Mouse (Mus musculus): ENCODE measurements around the gene Kctd11.

DNA sequence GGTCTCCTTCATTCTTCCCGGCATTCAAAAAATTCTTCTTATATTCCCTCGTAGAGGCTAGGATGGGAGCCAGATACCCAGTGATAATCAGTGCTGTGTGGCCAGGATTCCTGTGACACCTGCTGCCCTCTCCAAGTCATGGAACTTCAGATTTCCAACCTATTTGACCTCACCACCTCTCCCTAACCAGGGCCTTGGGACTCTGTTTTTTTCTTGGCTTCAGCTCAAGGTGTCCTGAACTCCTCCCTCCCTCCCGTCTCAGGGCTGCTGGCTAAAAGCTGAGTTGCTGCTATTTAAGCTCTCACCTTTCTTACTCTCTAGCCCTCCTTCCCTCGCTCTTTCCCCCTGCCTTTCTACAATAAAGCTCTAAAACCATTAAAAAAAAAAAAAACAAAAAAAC lies 18.7 kb upstream of the Kctd11 start:
- TF ChIP-seq CTCF (IDR thresholded peaks at IDR 0.05; ENCODE audit: low read depth, low read length), result no peak
- no peak for TF ChIP-seq POLR2A (IDR thresholded peaks at IDR 0.05; ENCODE audit: insufficient read depth, low read length)
- no peak for TF ChIP-seq EP300 (IDR thresholded peaks at IDR 0.05; ENCODE audit: insufficient read depth, low read depth, low read length)

Measured in ES-Bruce4 (cell line).